Mouse (Mus musculus): Measurements from ENCODE around the gene Cnp. TPM values are rescaled to one million over a fixed set of nuclear protein-coding genes. Genes with fewer than 3 reads are reported as not detected.
"Not testable (repeated sequence)": the region's sequence is repeated elsewhere in the genome, so short reads cannot be mapped to it uniquely, and the experiment has no call there.

The Cnp gene
- polyA plus RNA-seq, 1 experiment, result 138 TPM

DNA sequence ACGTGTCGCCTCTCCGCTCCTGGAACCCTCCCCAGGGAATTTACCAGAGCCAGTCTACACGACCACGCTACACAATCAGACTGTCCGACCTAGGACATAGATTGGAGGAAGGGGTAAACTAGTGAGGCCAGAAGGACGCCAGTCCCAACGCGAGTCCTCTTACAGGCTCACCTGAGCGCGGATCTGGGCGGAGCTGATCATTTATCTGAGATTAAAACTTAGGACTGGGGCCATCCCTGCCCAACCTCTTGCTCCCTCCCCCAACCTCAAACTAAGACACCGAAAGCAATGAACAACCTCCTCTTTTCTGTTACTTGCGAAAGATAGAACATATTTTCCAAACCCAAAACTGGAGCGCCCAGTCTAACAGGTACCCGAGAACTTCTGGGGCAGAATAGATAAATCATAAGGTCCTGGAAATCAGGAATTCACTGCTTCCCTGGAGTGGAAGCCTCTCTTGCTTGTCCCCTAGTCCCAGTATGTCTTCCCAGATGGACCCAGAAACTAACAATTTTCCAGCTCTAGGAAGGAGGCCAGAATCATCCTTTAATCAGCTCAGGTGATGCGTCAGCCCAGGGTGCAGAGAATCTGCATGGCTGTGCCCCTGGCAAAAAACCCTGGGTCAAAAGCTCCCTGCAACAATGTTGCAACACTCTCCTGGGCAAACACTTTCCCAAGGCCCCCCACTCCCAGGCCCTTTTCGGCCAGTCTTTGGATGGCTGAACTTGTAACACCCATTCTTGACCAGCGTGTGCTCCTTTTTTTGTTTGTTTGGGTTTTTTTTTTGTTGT is 46.1 kb upstream of the Cnp start:
- no peaks in the 10 kb centered on the region for H3K27me3 ChIP-seq (ENCODE audit: control insufficient read depth, insufficient read depth, low read length)
- peaks cover 19% of the 10 kb centered on the region for H3K4me1 ChIP-seq (replicated peaks; ENCODE audit: control insufficient read depth, insufficient read depth, low read length)
- 43% methylated on average over 19 of the region's 19 CpGs for WGBS
- TF ChIP-seq POLR2A (IDR thresholded peaks at IDR 0.05; ENCODE audit: control insufficient read depth, extremely low read depth, insufficient read depth, low read length, poor library complexity) (no peak), CTCF (IDR thresholded peaks at IDR 0.05; ENCODE audit: borderline replicate concordance, control insufficient read depth, extremely low read depth, insufficient read depth, low read length, poor library complexity) (no peak)
- H3K27ac ChIP-seq (ENCODE audit: control insufficient read depth, insufficient read depth, low read length), result no peak overlapping the region
- peak overlapping the region; percentile 44 for H3K4me3 ChIP-seq (ENCODE audit: control insufficient read depth, insufficient read depth, low read length)
- peaks cover under 1% of the 10 kb centered on the region; the same call in 1 of the 2 replicates for H3K36me3 ChIP-seq (ENCODE audit: control insufficient read depth, insufficient read depth, low read length)
- DNase-seq, result no peak

DNA sequence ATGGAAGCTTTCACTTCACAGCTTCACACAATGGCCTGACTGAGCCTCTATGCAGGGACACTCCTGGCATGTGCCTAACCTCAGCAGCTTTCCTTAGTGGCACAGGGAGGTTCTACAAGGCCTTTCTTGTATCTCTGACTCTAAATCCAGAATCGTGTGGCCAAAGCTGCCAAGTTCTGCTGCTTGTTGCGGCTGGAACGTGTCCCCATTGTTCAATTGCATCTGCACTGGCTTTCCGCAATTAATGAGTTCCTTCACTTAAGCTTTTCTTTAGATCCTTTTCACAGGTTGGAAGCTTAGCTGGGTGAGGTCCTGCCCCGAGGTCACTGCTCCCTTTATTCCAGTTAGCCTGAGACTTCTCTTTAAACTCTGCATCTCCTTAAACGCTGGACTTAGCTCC is 40.8 kb upstream of the Cnp start:
- WGBS, result 93% methylated on average over 6 of the region's 6 CpGs
- DNase-seq, result no peak
- H3K4me3 ChIP-seq (ENCODE audit: control insufficient read depth, insufficient read depth, low read length), result no peak overlapping the region
- no peaks in the 10 kb centered on the region for H3K4me1 ChIP-seq (replicated peaks; ENCODE audit: control insufficient read depth, insufficient read depth, low read length)
- H3K27ac ChIP-seq (ENCODE audit: control insufficient read depth, insufficient read depth, low read length), result no peak overlapping the region
- TF ChIP-seq POLR2A (IDR thresholded peaks at IDR 0.05; ENCODE audit: control insufficient read depth, extremely low read depth, insufficient read depth, low read length, poor library complexity) (no peak), CTCF (IDR thresholded peaks at IDR 0.05; ENCODE audit: borderline replicate concordance, control insufficient read depth, extremely low read depth, insufficient read depth, low read length, poor library complexity) (no peak)
- H3K27me3 ChIP-seq (ENCODE audit: control insufficient read depth, insufficient read depth, low read length), result no peaks in the 10 kb centered on the region
- no peaks in the 10 kb centered on the region for H3K36me3 ChIP-seq (ENCODE audit: control insufficient read depth, insufficient read depth, low read length)

DNA sequence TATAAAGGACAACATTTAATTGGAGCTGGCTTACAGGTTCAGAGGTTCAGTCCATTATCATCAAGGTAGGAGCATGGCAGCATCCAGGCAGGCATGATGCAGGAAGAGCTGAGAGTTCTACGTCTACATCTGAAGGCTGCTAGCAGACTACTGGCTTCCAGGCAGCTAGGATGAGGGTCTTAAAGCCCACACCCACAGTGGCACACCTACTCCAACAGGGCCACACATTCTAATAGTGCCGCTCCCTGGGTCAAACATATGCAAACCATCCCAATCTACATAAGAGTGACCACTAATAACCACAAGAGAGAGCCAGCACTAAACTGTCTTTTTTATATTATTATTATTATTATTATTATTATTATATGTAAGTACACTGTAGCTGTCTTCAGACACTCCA is 40.3 kb upstream of the Cnp start:
- not testable (repeated sequence) for H3K27me3 ChIP-seq (ENCODE audit: control insufficient read depth, insufficient read depth, low read length); H3K4me3 ChIP-seq (ENCODE audit: control insufficient read depth, insufficient read depth, low read length); DNase-seq; H3K36me3 ChIP-seq (ENCODE audit: control insufficient read depth, insufficient read depth, low read length); H3K27ac ChIP-seq (ENCODE audit: control insufficient read depth, insufficient read depth, low read length); H3K4me1 ChIP-seq (replicated peaks; ENCODE audit: control insufficient read depth, insufficient read depth, low read length)
- 93% methylated on average over 2 of the region's 2 CpGs for WGBS

DNA sequence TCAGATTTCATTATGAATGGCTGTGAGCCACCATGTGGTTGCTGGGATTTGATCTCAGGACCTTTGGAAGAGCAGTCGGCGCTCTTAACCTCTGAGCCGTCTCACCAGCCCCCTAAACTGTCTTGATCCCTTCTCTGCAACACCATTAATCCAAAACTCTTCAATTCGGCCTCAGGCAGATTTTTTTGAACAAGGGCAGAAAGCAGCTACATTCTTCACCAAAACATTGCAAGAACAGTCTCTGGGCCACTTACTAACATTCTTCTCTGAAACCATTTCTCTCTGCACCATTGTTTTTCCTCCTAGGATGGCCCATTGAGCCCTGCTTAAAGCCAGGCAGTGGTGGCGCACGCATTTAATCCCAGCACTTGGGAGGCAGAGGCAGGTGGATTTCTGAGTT is 39.9 kb upstream of the Cnp start:
- not testable (repeated sequence) for H3K4me1 ChIP-seq (replicated peaks; ENCODE audit: control insufficient read depth, insufficient read depth, low read length); H3K27ac ChIP-seq (ENCODE audit: control insufficient read depth, insufficient read depth, low read length); H3K36me3 ChIP-seq (ENCODE audit: control insufficient read depth, insufficient read depth, low read length); H3K4me3 ChIP-seq (ENCODE audit: control insufficient read depth, insufficient read depth, low read length); DNase-seq; H3K27me3 ChIP-seq (ENCODE audit: control insufficient read depth, insufficient read depth, low read length)
- 95% methylated on average over 6 of the region's 6 CpGs for WGBS

DNA sequence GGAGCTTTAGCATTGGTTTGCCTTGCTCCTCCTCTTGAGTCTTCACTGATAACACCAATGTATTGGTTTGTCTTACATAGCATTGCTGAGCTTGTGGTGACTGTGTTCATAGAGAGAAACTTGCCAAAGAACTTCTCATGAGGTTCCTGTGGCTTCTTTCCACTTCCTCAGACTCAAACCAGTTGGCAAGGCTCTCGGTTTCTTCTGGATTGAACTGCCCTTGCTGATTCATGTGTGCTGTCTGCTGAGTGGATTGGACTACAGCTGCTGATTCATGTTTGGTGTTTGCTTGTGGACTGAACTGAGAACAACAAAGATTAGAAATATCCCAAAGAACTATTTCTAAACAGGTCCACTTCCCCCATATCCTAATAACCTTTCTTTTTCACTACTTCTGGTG is 38.7 kb upstream of the Cnp start:
- WGBS, result 3% methylated on average over 1 of the region's 1 CpGs
- Histone ChIP-seq H3K36me3 (ENCODE audit: control insufficient read depth, insufficient read depth, low read length) (no peaks in the 10 kb centered on the region), H3K4me1 (replicated peaks; ENCODE audit: control insufficient read depth, insufficient read depth, low read length) (no peaks in the 10 kb centered on the region), H3K4me3 (ENCODE audit: control insufficient read depth, insufficient read depth, low read length) (no peak overlapping the region), H3K27ac (ENCODE audit: control insufficient read depth, insufficient read depth, low read length) (no peak overlapping the region), H3K27me3 (ENCODE audit: control insufficient read depth, insufficient read depth, low read length) (no peaks in the 10 kb centered on the region)
- DNase-seq, result no peak
- TF ChIP-seq CTCF (IDR thresholded peaks at IDR 0.05; ENCODE audit: borderline replicate concordance, control insufficient read depth, extremely low read depth, insufficient read depth, low read length, poor library complexity) (no peak), POLR2A (IDR thresholded peaks at IDR 0.05; ENCODE audit: control insufficient read depth, extremely low read depth, insufficient read depth, low read length, poor library complexity) (no peak)

DNA sequence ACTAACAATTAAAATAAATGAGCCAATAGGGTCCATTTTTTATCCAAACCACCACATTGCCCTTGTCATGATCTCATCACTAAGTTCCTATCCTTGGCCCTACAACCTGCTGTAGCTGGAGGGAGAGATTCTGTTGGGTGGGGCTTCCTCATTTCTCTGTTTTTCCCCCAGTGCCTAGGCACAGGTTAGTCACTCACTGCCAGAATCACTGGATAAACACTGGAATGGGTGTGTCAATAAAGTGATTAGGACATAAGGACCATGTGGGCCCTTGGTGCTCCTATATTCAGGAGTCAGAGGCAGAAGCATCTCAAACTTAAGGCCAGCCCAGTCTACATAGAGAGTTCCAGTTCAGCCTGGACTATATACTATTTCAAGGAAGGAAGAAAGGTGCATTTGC is 38.2 kb upstream of the Cnp start:
- Histone ChIP-seq H3K36me3 (ENCODE audit: control insufficient read depth, insufficient read depth, low read length) (no peaks in the 10 kb centered on the region), H3K4me3 (ENCODE audit: control insufficient read depth, insufficient read depth, low read length) (no peak overlapping the region), H3K27ac (ENCODE audit: control insufficient read depth, insufficient read depth, low read length) (no peak overlapping the region), H3K4me1 (replicated peaks; ENCODE audit: control insufficient read depth, insufficient read depth, low read length) (no peaks in the 10 kb centered on the region), H3K27me3 (ENCODE audit: control insufficient read depth, insufficient read depth, low read length) (no peaks in the 10 kb centered on the region)
- no peak for TF ChIP-seq CTCF (IDR thresholded peaks at IDR 0.05; ENCODE audit: borderline replicate concordance, control insufficient read depth, extremely low read depth, insufficient read depth, low read length, poor library complexity)
- no peak for TF ChIP-seq POLR2A (IDR thresholded peaks at IDR 0.05; ENCODE audit: control insufficient read depth, extremely low read depth, insufficient read depth, low read length, poor library complexity)
- DNase-seq, result no peak

DNA sequence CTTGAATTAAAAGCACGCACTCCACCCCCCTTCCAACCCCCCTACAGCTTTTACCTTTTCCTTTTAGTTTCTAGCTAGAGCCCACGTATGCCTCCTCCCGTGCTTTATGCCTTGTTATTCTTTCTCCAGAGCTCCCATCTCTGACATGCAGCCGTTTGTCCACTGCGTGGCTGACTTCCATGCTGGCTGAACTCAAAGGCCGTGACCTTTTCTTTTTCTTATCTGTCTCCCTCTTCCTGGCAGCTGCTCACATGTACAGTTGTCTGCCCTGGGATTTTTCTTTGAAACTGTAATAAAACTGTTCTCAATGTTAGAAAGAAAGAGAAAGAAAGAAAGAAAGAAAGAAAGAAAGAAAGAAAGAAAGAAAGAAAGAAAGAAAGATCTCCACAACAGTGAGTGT is 33.7 kb upstream of the Cnp start:
- no peak for TF ChIP-seq CTCF (IDR thresholded peaks at IDR 0.05; ENCODE audit: borderline replicate concordance, control insufficient read depth, extremely low read depth, insufficient read depth, low read length, poor library complexity)
- TF ChIP-seq POLR2A (IDR thresholded peaks at IDR 0.05; ENCODE audit: control insufficient read depth, extremely low read depth, insufficient read depth, low read length, poor library complexity), result no peak
- H3K27me3 ChIP-seq (ENCODE audit: control insufficient read depth, insufficient read depth, low read length), result no peaks in the 10 kb centered on the region

More for the DNA sequence above, 33.7 kb upstream of the Cnp start:
- Histone ChIP-seq H3K27ac (ENCODE audit: control insufficient read depth, insufficient read depth, low read length) (no peak overlapping the region), H3K36me3 (ENCODE audit: control insufficient read depth, insufficient read depth, low read length) (no peaks in the 10 kb centered on the region), H3K4me3 (ENCODE audit: control insufficient read depth, insufficient read depth, low read length) (no peak overlapping the region), H3K4me1 (replicated peaks; ENCODE audit: control insufficient read depth, insufficient read depth, low read length) (peaks cover 9% of the 10 kb centered on the region)
- 69% methylated on average over 6 of the region's 6 CpGs for WGBS
- no peak for DNase-seq
